Mouse (Mus musculus): ENCODE measurements around the gene Nacc2. TPM values are rescaled to one million over a fixed set of nuclear protein-coding genes. Genes with fewer than 3 reads are reported as not detected.

The Nacc2 gene
- polyA plus RNA-seq, 1 experiment from 2014 or later = 3.4 TPM

DNA sequence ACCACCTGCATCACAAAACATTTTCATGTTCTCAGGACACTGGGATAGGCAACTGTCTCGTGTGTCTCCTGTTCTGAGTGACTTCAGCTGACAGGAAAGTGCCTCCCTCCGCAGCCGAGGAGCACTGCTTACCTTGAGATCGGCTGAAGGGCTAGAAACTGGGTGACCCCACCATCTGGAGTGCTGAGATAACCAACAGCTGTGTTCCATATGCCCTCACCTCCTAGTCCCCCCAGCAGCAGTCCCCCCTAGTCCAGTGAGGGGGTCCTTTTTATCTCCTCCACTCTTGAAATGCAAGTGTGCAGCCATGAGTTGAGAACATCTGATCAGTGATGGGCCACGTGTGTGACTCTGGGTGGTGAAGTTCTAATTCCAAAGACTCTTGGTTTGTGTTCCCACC is 74.2 kb downstream of the Nacc2 start:
- Histone ChIP-seq H3K4me1 (replicated peaks) (peaks cover 25% of the 10 kb centered on the region), H3K9me3 (replicated peaks) (no peaks in the 10 kb centered on the region), H3K27ac (replicated peaks) (no peak overlapping the region; the same call in 1 of the 2 replicates), H3K9ac (no peak overlapping the region), H3K36me3 (replicated peaks) (no peaks in the 10 kb centered on the region), H3K4me3 (replicated peaks) (no peak overlapping the region), H3K27me3 (peaks cover 11% of the 10 kb centered on the region; the same call in 1 of the 2 replicates), H3K4me2 (no peak overlapping the region)
- ATAC-seq (ENCODE audit: insufficient read depth) = peak; percentile 75
- WGBS (ENCODE audit: insufficient replicate concordance) = 24% methylated on average over 5 of the region's 5 CpGs

DNA sequence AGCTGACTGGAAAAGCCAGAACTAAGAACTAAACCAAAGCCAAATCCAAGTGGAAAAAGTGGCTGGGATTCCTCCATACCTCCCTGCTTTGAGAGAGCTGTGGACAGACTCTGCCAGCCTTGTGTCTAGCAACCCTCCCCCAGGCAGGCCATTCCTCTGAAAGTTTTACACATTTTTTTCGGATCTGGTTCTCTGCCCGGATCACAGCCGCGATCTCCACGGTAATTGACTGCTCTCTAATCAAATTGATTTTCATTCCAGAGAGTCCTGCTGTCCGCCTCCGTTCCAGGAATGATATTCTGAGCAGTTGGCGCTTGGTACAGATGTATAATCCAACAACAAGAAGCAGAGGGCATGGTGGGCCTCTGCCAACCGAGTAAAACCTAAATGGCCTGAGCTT is 78.8 kb downstream of the Nacc2 start:
- ATAC-seq (ENCODE audit: insufficient read depth) = no peak

DNA sequence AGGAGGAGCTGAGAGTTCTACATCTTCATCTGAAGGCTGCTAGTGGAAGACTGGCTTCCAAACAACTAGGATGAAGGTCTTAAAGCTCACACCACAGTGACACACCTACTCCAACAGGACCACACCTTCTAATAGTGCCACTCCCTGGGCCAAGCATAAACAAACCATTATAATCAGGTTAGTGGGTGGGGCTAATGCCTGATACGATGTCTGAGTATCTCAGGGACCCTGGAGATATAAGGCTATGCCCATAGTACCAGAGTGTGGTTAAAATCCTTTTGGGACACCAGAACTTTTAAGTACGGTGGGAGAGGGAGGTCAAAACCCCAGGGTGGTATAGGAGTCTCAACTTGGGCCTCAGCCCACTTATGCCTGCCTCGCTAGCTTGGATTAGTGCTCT is 80.4 kb downstream of the Nacc2 start:
- Histone ChIP-seq H3K9ac (no peak overlapping the region), H3K4me2 (no peak overlapping the region), H3K36me3 (replicated peaks) (no peaks in the 10 kb centered on the region), H3K27me3 (peaks cover 15% of the 10 kb centered on the region), H3K4me1 (replicated peaks) (peaks cover 52% of the 10 kb centered on the region), H3K27ac (replicated peaks) (no peak overlapping the region), H3K9me3 (replicated peaks) (no peaks in the 10 kb centered on the region), H3K4me3 (replicated peaks) (no peak overlapping the region)
- 56% methylated on average over 3 of the region's 3 CpGs for WGBS (ENCODE audit: insufficient replicate concordance)
- peak; percentile 53 for ATAC-seq (ENCODE audit: insufficient read depth)

More for the DNA sequence above, 78.8 kb downstream of the Nacc2 start:
- Histone ChIP-seq H3K4me2 (no peak overlapping the region), H3K4me1 (replicated peaks) (peaks cover 51% of the 10 kb centered on the region), H3K4me3 (replicated peaks) (no peak overlapping the region), H3K36me3 (replicated peaks) (no peaks in the 10 kb centered on the region), H3K27ac (replicated peaks) (no peak overlapping the region), H3K9me3 (replicated peaks) (no peaks in the 10 kb centered on the region), H3K9ac (no peak overlapping the region), H3K27me3 (peaks cover 17% of the 10 kb centered on the region)
- WGBS (ENCODE audit: insufficient replicate concordance) = 78% methylated on average over 9 of the region's 9 CpGs

DNA sequence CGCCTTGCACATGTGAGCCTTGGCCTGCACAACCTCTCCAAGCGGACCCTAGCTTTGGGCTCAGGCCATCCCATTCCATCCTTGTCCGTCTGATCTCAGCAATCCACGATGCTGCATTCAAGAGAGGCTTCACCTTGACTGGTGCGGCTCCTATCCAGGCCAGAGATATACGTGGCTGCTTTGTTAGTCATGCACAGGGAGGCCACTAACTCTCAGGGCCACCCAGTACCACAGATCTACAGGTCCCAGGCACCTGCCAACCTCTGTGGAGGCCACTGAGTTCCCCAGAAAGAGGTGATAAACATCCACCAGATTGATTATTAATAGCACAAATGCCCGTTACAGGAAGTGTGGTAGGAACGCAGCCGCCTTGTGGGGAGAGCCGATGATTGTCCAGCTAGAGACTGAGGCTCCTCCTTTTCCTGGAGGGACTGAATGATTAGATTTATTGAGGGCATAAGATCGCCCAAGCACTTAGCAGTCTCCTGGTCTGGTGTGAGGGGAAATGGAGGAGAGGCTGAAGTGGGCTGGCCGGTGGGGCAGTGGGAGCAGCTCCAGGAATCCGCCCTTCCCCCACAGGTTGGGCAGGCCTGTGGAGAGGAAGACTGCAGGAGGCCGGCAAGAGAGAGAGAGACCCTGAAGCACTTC is 81.7 kb downstream of the Nacc2 start:
- H3K27me3 ChIP-seq = peaks cover 12% of the 10 kb centered on the region
- H3K4me2 ChIP-seq = no peak overlapping the region
- H3K36me3 ChIP-seq (replicated peaks) = no peaks in the 10 kb centered on the region
- ATAC-seq (ENCODE audit: insufficient read depth) = no peak
- peaks cover 65% of the 10 kb centered on the region for H3K4me1 ChIP-seq (replicated peaks)
- H3K4me3 ChIP-seq (replicated peaks) = no peak overlapping the region
- H3K9me3 ChIP-seq (replicated peaks) = no peaks in the 10 kb centered on the region
- H3K9ac ChIP-seq = no peak overlapping the region
- H3K27ac ChIP-seq (replicated peaks) = no peak overlapping the region
- whole genome bisulfite sequencing (ENCODE audit: insufficient replicate concordance) = 22% methylated on average over 14 of the region's 14 CpGs

DNA sequence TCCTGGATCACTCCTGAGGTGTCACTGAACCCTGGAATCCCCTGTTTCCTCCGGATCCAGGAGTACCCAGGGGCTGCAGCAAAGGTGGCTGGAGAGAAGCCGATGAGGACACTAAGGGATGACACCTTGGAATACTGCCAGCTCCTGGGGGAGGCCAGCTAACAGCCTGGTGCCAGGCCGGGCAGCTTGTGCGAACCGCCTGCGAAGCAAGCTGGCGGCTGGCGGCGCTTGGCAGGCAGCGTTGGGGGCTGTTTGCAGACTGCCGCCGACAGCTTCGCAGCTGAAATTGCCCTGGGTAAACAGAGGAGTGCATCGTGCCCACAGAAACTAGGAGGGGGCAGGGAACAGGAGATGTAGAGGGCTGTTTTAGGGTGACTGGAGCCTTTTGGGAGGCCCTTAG is 83.1 kb downstream of the Nacc2 start:
- no peak overlapping the region for H3K4me3 ChIP-seq (replicated peaks)
- H3K9ac ChIP-seq = no peak overlapping the region
- no peak for ATAC-seq (ENCODE audit: insufficient read depth)
- H3K36me3 ChIP-seq (replicated peaks) = no peaks in the 10 kb centered on the region
- H3K27ac ChIP-seq (replicated peaks) = no peak overlapping the region
- WGBS (ENCODE audit: insufficient replicate concordance) = 64% methylated on average over 14 of the region's 14 CpGs
- no peaks in the 10 kb centered on the region for H3K9me3 ChIP-seq (replicated peaks)
- H3K4me1 ChIP-seq (replicated peaks) = peaks cover 77% of the 10 kb centered on the region
- peaks cover 12% of the 10 kb centered on the region for H3K27me3 ChIP-seq
- H3K4me2 ChIP-seq = no peak overlapping the region

DNA sequence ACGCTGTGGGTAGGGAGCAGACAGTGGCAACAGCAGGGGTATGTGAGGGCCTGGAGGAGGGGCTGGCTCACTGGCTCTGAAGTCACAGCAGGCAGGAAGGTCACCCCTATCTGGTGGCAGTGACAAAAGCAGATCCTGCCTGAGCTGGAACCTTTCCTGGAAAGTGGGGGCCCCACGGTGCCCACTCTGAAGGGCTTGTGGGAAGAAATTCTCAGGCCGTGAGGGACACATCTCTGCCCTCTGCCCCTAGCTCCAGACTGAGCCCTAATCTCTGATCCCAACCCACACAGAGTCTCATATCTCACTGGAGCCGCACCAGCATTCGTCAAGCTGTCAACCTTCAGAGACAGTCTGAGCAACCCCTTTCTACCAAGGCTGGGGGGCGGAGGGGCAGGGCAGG is 85.6 kb downstream of the Nacc2 start:
- Histone ChIP-seq H3K36me3 (replicated peaks) (no peaks in the 10 kb centered on the region), H3K4me2 (peak overlapping the region; percentile 48), H3K9ac (peak overlapping the region; percentile 14; the same call in 1 of the 2 replicates), H3K27me3 (peaks cover 12% of the 10 kb centered on the region), H3K9me3 (replicated peaks) (no peaks in the 10 kb centered on the region), H3K4me1 (replicated peaks) (peaks cover 75% of the 10 kb centered on the region), H3K4me3 (replicated peaks) (no peak overlapping the region), H3K27ac (replicated peaks) (peak overlapping the region; percentile 66)
- 12% methylated on average over 6 of the region's 6 CpGs for WGBS (ENCODE audit: insufficient replicate concordance)
- ATAC-seq (ENCODE audit: insufficient read depth) = peak; percentile 87

DNA sequence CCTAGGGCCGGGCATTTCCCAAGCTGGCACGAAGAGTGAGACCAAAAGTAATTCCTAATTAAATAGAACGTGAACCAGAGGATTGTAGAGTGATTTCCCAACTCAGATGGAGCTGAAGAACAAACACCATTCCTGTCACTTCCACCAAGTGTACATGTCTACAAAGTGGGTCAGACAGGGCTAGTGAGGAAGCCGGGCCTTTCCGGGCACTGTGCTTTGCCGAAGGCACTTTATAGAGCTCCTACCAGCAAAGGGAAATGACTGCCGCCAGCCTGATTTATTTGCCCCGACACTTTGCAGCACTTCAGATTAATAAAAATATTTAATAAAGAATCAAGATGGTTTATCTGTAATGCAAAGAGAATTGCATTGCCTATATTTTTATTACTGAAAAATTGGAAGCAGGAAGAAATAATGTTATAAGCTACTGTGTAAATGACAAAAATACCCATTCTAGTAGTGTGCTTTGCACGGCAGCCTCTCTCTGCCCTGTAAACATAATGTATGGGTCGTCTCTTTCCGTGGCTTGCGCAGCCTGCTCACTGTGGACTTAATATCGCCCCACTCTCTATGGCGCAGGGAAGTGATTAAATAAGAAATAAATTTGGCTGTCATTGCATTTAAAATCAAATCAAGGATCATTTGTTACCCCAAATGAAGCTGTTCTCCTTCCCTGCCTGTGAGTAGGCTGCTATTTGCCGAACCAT is 88.5 kb downstream of the Nacc2 start:
- peaks cover 10% of the 10 kb centered on the region for H3K27me3 ChIP-seq
- peaks cover 53% of the 10 kb centered on the region for H3K4me1 ChIP-seq (replicated peaks)
- H3K9ac ChIP-seq = no peak overlapping the region
- 75% methylated on average over 15 of the region's 15 CpGs for WGBS (ENCODE audit: insufficient replicate concordance)
- no peak overlapping the region for H3K4me3 ChIP-seq (replicated peaks)
- no peak overlapping the region for H3K27ac ChIP-seq (replicated peaks)
- no peak overlapping the region for H3K4me2 ChIP-seq
- no peak for ATAC-seq (ENCODE audit: insufficient read depth)
- no peaks in the 10 kb centered on the region for H3K36me3 ChIP-seq (replicated peaks)
- no peaks in the 10 kb centered on the region for H3K9me3 ChIP-seq (replicated peaks)

DNA sequence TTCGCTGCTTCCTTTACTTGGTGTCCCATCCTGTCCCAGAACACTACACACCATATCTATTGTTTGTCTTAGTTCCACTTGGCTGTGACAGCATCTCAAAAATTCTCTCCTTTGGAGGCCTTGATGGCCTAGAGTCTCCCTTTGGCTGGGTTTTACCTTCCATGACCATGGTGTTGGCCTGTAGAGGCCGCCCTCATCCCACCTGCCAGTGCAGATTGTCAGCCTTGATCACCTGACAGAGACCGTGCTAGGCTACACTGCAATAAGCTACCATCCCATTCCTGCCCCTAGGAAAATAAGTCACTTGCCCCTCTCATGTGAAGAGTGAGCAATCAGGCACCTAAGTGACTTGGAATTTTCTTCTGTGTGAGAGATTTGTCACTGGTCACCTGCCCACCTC is 92.7 kb downstream of the Nacc2 start:
- H3K9me3 ChIP-seq (replicated peaks) = no peaks in the 10 kb centered on the region
- WGBS (ENCODE audit: insufficient replicate concordance) = 39% methylated on average over 3 of the region's 3 CpGs
- ATAC-seq (ENCODE audit: insufficient read depth) = peak; percentile 25; the same call in 1 of the 2 replicates

DNA sequence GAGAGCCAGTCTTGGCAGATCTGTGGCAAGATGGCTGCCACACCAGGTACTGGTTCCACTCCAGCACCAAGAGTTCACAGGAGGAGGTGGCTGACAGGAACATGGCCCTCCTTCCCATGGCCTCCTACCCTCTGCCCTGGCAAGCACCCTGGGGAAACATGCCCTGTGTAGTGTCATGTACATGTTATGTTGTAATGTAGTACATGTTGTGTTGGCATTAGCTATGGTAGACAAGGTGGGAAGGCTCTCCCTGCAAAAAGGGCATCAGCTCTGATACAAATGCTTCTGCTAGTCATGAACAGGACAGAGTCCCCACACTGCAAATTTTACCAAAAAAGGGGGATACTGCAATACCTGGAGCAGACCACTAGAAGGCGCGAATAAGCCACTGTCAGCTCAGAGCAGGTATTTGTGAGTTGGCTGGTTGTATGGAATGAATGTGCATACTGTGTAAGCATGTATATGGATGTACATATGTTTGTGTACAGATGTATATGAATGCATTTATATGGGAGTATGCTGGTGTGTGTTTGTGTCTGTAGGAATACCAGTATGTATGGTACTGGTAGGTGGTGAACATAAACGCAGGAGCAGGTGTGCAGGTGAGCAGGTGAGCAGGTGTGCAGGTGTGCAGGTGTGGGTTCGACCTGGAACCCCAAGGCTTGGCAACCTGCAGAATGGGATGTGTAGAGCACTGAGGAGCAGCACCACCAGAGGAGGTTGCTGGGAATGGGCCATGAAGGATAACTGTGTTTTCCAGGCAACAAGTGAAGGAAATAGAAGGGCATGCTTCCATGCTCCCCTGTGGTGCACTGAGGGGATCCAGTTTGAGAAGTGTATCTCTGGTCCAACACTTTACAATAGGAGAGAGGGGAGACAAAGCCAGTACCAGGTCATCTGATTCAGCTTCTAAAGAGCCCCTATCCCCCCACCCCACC is 98.6 kb downstream of the Nacc2 start:
- 36% methylated on average over 4 of the region's 4 CpGs for WGBS (ENCODE audit: insufficient replicate concordance)
- H3K36me3 ChIP-seq (replicated peaks) = no peaks in the 10 kb centered on the region; the same call in 1 of the 2 replicates
- H3K4me3 ChIP-seq (replicated peaks) = no peak overlapping the region
- peak overlapping the region; percentile 78 for H3K27ac ChIP-seq (replicated peaks)
- H3K9ac ChIP-seq = no peak overlapping the region
- H3K9me3 ChIP-seq (replicated peaks) = no peaks in the 10 kb centered on the region
- peaks cover 42% of the 10 kb centered on the region for H3K4me1 ChIP-seq (replicated peaks)
- H3K4me2 ChIP-seq = no peak overlapping the region
- ATAC-seq (ENCODE audit: insufficient read depth) = no peak
- H3K27me3 ChIP-seq = peaks cover 10% of the 10 kb centered on the region; the same call in 1 of the 2 replicates

More for the DNA sequence above, 92.7 kb downstream of the Nacc2 start:
- Histone ChIP-seq H3K4me3 (replicated peaks) (no peak overlapping the region), H3K36me3 (replicated peaks) (no peaks in the 10 kb centered on the region), H3K9ac (no peak overlapping the region), H3K27ac (replicated peaks) (no peak overlapping the region), H3K4me1 (replicated peaks) (peaks cover 11% of the 10 kb centered on the region), H3K4me2 (no peak overlapping the region), H3K27me3 (peaks cover 19% of the 10 kb centered on the region; the same call in 1 of the 2 replicates)

DNA sequence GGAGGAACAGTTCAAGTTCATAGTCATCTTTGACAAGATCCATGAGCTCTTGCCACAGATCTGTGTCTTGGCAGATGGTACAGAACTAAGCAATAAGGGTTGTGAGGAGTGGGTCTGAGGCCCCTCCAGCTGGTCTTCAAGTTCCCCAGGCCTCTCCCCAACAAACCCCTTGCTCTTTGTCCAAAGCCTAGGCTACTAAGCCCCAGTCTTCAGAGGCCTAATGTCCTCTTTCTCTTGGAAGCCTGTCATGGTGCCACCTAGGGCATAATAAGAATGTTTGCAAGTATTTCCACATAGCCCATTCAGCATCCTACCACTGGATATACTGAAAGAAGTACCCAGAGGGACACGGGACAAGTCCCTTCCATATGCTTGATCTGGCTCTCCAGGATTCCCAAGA is 100.4 kb downstream of the Nacc2 start:
- Histone ChIP-seq H3K4me2 (no peak overlapping the region), H3K4me1 (replicated peaks) (peaks cover 60% of the 10 kb centered on the region), H3K4me3 (replicated peaks) (no peak overlapping the region), H3K27me3 (peaks cover 6% of the 10 kb centered on the region; the same call in 1 of the 2 replicates), H3K9me3 (replicated peaks) (no peaks in the 10 kb centered on the region), H3K36me3 (replicated peaks) (peaks cover 9% of the 10 kb centered on the region; the same call in 1 of the 2 replicates), H3K9ac (no peak overlapping the region), H3K27ac (replicated peaks) (peak overlapping the region; percentile 77)
- ATAC-seq (ENCODE audit: insufficient read depth) = no peak
- WGBS (ENCODE audit: insufficient replicate concordance) = 76% methylated on average over 1 of the region's 1 CpGs

DNA sequence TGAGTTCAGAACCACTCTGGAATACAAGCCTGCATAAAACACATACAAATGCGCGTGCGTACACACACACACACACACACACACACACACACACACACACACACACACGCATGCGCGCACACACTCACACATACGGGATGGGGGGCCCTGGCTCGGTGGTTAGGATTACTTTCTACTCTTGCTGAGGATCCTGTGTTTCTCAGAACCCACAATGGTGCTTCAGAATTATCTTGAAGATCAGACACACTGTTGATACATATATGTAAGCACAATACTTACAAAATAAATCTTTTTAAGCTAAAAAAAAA is 100.8 kb downstream of the Nacc2 start:
- Histone ChIP-seq H3K4me3 (replicated peaks) (peak overlapping the region; percentile 75), H3K9ac (peak overlapping the region; percentile 94; the same call in 1 of the 2 replicates), H3K4me1 (replicated peaks) (peaks cover 64% of the 10 kb centered on the region), H3K27ac (replicated peaks) (peak overlapping the region; percentile 99), H3K4me2 (peak overlapping the region; percentile 80), H3K36me3 (replicated peaks) (peaks cover 13% of the 10 kb centered on the region), H3K27me3 (peaks cover 5% of the 10 kb centered on the region; the same call in 1 of the 2 replicates), H3K9me3 (replicated peaks) (no peaks in the 10 kb centered on the region)
- 82% methylated on average over 8 of the region's 8 CpGs for WGBS (ENCODE audit: insufficient replicate concordance)
- ATAC-seq (ENCODE audit: insufficient read depth) = no peak

All from liver, embryonic 15.5 days (tissue).